Mouse (Mus musculus): Measurements from ENCODE around the gene Slf2. TPM values are rescaled to one million over a fixed set of nuclear protein-coding genes. Genes with fewer than 3 reads are reported as not detected.
A peak's percentile ranks its signal among the peaks of the same experiment; 100 is the strongest.

Slf2 gene
- polyA plus RNA-seq, 1 experiment: 36.4 TPM

GRCm38 (mm10) chr19:45014981-45015402, 84.0 kb downstream of the Slf2 start:
- DNase-seq: peak; percentile 71 to 77
- peak overlapping the region; percentile 100 for H3K27ac ChIP-seq (ENCODE audit: insufficient read depth, low read length)

GRCm38 (mm10) chr19:45015518-45016281, 84.7 kb downstream of the Slf2 start:
- DNase-seq: peak; percentile 81 to 82
- H3K4me1 ChIP-seq (ENCODE audit: control insufficient read depth, insufficient read depth, low read length): peaks cover 8% of the 10 kb centered on the region
- TF ChIP-seq POLR2A (IDR thresholded peaks at IDR 0.05; ENCODE audit: borderline replicate concordance, insufficient read depth, low read length) (peak; percentile 31; the same call in 1 of the 2 replicates), CTCF (IDR thresholded peaks at IDR 0.05; ENCODE audit: borderline replicate concordance, insufficient read depth, low read depth, low read length) (no peak)
- peak overlapping the region; percentile 100 for H3K27ac ChIP-seq (ENCODE audit: insufficient read depth, low read length)
- H3K27me3 ChIP-seq (ENCODE audit: control insufficient read depth, insufficient read depth, low read length): no peaks in the 10 kb centered on the region
- under 1% methylated on average over 34 of the region's 34 CpGs for WGBS
- H3K4me3 ChIP-seq (replicated peaks; ENCODE audit: insufficient read depth, low read depth, low read length): peak overlapping the region; percentile 90

More at GRCm38 (mm10) chr19:45014981-45015402, 84.0 kb downstream of the Slf2 start:
- Histone ChIP-seq H3K4me1 (ENCODE audit: control insufficient read depth, insufficient read depth, low read length) (peaks cover 3% of the 10 kb centered on the region; the same call in 1 of the 2 replicates), H3K4me3 (replicated peaks; ENCODE audit: insufficient read depth, low read depth, low read length) (peak overlapping the region; percentile 90), H3K27me3 (ENCODE audit: control insufficient read depth, insufficient read depth, low read length) (no peaks in the 10 kb centered on the region)
- WGBS: 1% methylated on average over 25 of the region's 25 CpGs
- TF ChIP-seq CTCF (IDR thresholded peaks at IDR 0.05; ENCODE audit: borderline replicate concordance, insufficient read depth, low read depth, low read length): no peak
- TF ChIP-seq POLR2A (IDR thresholded peaks at IDR 0.05; ENCODE audit: borderline replicate concordance, insufficient read depth, low read length): no peak

GRCm38 (mm10) chr19:45016341-45017215, 85.6 kb downstream of the Slf2 start:
- peaks cover 14% of the 10 kb centered on the region for H3K4me1 ChIP-seq (ENCODE audit: control insufficient read depth, insufficient read depth, low read length)
- H3K27me3 ChIP-seq (ENCODE audit: control insufficient read depth, insufficient read depth, low read length): no peaks in the 10 kb centered on the region
- peak; percentile 86 to 89 for DNase-seq
- H3K4me3 ChIP-seq (replicated peaks; ENCODE audit: insufficient read depth, low read depth, low read length): peak overlapping the region; percentile 90
- H3K27ac ChIP-seq (ENCODE audit: insufficient read depth, low read length): peak overlapping the region; percentile 100
- 0% methylated on average over 16 of the region's 18 CpGs for WGBS
- TF ChIP-seq CTCF (IDR thresholded peaks at IDR 0.05; ENCODE audit: borderline replicate concordance, insufficient read depth, low read depth, low read length) (no peak), POLR2A (IDR thresholded peaks at IDR 0.05; ENCODE audit: borderline replicate concordance, insufficient read depth, low read length) (peak; percentile 64; the same call in 1 of the 2 replicates)

- DNase-seq: peak; percentile 85 to 87
- peak overlapping the region; percentile 77 for H3K4me3 ChIP-seq (replicated peaks; ENCODE audit: insufficient read depth, low read depth, low read length)
- WGBS: under 1% methylated on average over 26 of the region's 27 CpGs
- no peaks in the 10 kb centered on the region for H3K27me3 ChIP-seq (ENCODE audit: control insufficient read depth, insufficient read depth, low read length)
- peaks cover 16% of the 10 kb centered on the region for H3K4me1 ChIP-seq (ENCODE audit: control insufficient read depth, insufficient read depth, low read length)
- no peak; the same call in 1 of the 2 replicates for TF ChIP-seq POLR2A (IDR thresholded peaks at IDR 0.05; ENCODE audit: borderline replicate concordance, insufficient read depth, low read length)
- peak; percentile 35; the same call in 1 of the 2 replicates for TF ChIP-seq CTCF (IDR thresholded peaks at IDR 0.05; ENCODE audit: borderline replicate concordance, insufficient read depth, low read depth, low read length)
- H3K27ac ChIP-seq (ENCODE audit: insufficient read depth, low read length): peak overlapping the region; percentile 98
Measured at GRCm38 (mm10) chr19:45017216-45017771, 86.3 kb downstream of the Slf2 start.

- TF ChIP-seq POLR2A (IDR thresholded peaks at IDR 0.05; ENCODE audit: borderline replicate concordance, insufficient read depth, low read length) (peak; percentile 24; the same call in 1 of the 2 replicates), CTCF (IDR thresholded peaks at IDR 0.05; ENCODE audit: borderline replicate concordance, insufficient read depth, low read depth, low read length) (no peak)
- under 1% methylated on average over 44 of the region's 48 CpGs for WGBS
- Histone ChIP-seq H3K27ac (ENCODE audit: insufficient read depth, low read length) (peak overlapping the region; percentile 98), H3K4me1 (ENCODE audit: control insufficient read depth, insufficient read depth, low read length) (peaks cover 16% of the 10 kb centered on the region), H3K27me3 (ENCODE audit: control insufficient read depth, insufficient read depth, low read length) (no peaks in the 10 kb centered on the region), H3K4me3 (replicated peaks; ENCODE audit: insufficient read depth, low read depth, low read length) (peak overlapping the region; percentile 77)
- DNase-seq: peak; percentile 80 to 81
Measured at GRCm38 (mm10) chr19:45017909-45018308, 87.0 kb downstream of the Slf2 start.

- Histone ChIP-seq H3K27me3 (ENCODE audit: control insufficient read depth, insufficient read depth, low read length) (no peaks in the 10 kb centered on the region), H3K4me1 (ENCODE audit: control insufficient read depth, insufficient read depth, low read length) (peaks cover 16% of the 10 kb centered on the region), H3K4me3 (replicated peaks; ENCODE audit: insufficient read depth, low read depth, low read length) (peak overlapping the region; percentile 77), H3K27ac (ENCODE audit: insufficient read depth, low read length) (peak overlapping the region; percentile 98)
- DNase-seq: peak; percentile 48 to 63
- WGBS: 1% methylated on average over 13 of the region's 13 CpGs
- no peak for TF ChIP-seq CTCF (IDR thresholded peaks at IDR 0.05; ENCODE audit: borderline replicate concordance, insufficient read depth, low read depth, low read length)
- TF ChIP-seq POLR2A (IDR thresholded peaks at IDR 0.05; ENCODE audit: borderline replicate concordance, insufficient read depth, low read length): no peak
Measured at GRCm38 (mm10) chr19:45018351-45018831, 87.4 kb downstream of the Slf2 start.

- TF ChIP-seq CTCF (IDR thresholded peaks at IDR 0.05; ENCODE audit: borderline replicate concordance, insufficient read depth, low read depth, low read length): no peak
- TF ChIP-seq POLR2A (IDR thresholded peaks at IDR 0.05; ENCODE audit: borderline replicate concordance, insufficient read depth, low read length): no peak
- WGBS: 46% methylated on average over 6 of the region's 6 CpGs
- Histone ChIP-seq H3K4me1 (ENCODE audit: control insufficient read depth, insufficient read depth, low read length) (peaks cover 15% of the 10 kb centered on the region), H3K27ac (ENCODE audit: insufficient read depth, low read length) (peak overlapping the region; percentile 59; the same call in 1 of the 2 replicates), H3K4me3 (replicated peaks; ENCODE audit: insufficient read depth, low read depth, low read length) (no peak overlapping the region), H3K27me3 (ENCODE audit: control insufficient read depth, insufficient read depth, low read length) (no peaks in the 10 kb centered on the region)
- no peak for DNase-seq
Measured at GRCm38 (mm10) chr19:45020348-45020747, 89.4 kb downstream of the Slf2 start.
